Mouse (Mus musculus) heart, postnatal 25 days (tissue): ENCODE results near the gene Gpd2. TPM values are rescaled to one million over a fixed set of nuclear protein-coding genes. Genes with fewer than 3 reads are reported as not detected.

Experiments used
- DNase-seq: peaks from one replicate; pipeline ENCODE4 v3.0.0; 2022; ENCODE audit warnings: low spot score
- intact Hi-C: fragments of 180-260 bp; cut with DNase I; formaldehyde crosslinking; loops from one replicate; pipeline ENCODE4 v1.15.1; 2025
- total RNA-seq, 2 experiments: library from RNA; stranded (reverse); gene quantifications; 2 replicates each; pipeline ENCODE4 v1.2.3; 2021

Gpd2 gene
- total RNA-seq, 2 experiments from 2014 or later: 14.6 to 17.4 TPM

DNA sequence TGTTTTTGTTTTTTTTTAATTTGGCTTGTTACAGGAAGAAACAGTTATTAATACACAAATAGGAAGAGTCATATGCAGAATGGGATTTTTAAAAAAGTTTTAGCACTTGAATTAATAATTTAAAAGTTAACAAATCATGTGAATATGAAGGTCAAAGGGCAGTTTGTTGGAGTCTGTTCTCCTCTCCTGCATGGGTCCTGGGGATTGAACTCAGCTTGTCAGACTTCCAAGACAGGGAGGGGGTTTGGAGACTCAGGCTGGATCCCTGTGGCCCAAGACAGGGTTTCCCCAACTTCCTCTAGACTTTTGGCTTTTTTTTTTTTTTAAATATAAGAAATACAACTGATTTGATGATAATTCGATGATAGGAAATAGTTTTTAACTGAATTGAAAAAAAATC, 50.6 kb downstream of the Gpd2 start:
- intact Hi-C loops: no loop called here
- no peak for DNase-seq

- intact Hi-C loops: no loop called here
- no peak for DNase-seq
Measured at GRCm38 (mm10) chr2:57293571-57293970, 56.1 kb downstream of the Gpd2 start.

GRCm38 (mm10) chr2:57296069-57296468, 58.6 kb downstream of the Gpd2 start:
- intact Hi-C loops: no loop called here
- DNase-seq: no peak

GRCm38 (mm10) chr2:57297226-57297625, 59.8 kb downstream of the Gpd2 start:
- intact Hi-C loops: no loop called here
- DNase-seq: no peak

- intact Hi-C loops: loop anchor here (5.0 kb wide), 1 partner anchor 184 kb away; no protein-coding TSS in a partner anchor
- DNase-seq: peak; percentile 20
Measured at GRCm38 (mm10) chr2:57301539-57301938, 64.1 kb downstream of the Gpd2 start.

DNA sequence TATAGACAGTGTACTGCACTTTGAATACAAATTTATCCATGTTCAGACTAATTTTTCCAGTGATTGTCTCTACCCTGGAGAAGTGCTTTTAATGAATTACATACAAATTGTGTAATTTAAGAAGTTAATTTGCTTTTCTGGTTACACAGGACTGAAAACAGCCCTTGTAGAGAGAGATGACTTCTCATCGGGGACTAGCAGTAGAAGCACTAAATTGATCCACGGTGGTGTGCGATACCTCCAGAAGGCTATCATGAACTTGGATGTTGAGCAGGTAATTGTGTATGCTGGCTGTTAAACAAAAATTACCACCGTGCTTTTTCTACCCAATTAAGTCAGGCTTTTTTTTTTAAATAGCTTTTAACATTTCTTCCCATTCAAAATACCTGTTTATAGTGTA, 66.8 kb downstream of the Gpd2 start:
- no peak for DNase-seq
- intact Hi-C loops: loop anchor here (5.0 kb wide), 1 partner anchor 187 kb away; no protein-coding TSS in a partner anchor

DNA sequence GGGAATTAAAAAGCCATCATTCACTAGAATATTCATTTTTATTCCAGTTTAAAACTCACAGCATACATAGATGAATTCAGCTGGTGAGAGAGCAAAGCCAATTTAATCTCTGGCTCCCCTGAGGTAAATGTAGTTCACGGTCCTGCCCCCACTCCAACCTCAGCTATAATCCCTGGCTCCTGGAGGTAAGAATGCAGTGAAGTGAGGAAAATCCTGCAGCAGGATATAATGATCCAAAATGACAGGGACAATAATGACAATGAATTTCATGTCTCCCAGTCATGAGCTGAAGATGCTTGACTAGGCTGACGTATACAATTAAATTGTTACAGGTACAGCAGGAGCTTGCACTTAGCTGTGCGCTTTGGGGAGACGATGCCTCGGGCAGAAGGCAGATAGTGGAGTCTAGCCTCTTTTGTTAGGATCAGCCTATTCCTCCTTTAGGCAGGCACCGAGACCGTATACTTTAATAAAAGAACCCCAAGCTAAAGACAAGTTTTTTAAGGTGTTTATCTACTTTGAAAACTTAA, 74.9 kb downstream of the Gpd2 start:
- intact Hi-C loops: no loop called here
- DNase-seq: no peak

GRCm38 (mm10) chr2:57316055-57316454, 78.6 kb downstream of the Gpd2 start:
- intact Hi-C loops: loop anchor here (5.0 kb wide), 1 partner anchor 199 kb away; no protein-coding TSS in a partner anchor
- DNase-seq: no peak

- intact Hi-C loops: loop anchor here (5.0 kb wide), 1 partner anchor 201 kb away; no protein-coding TSS in a partner anchor
- no peak for DNase-seq
Measured at GRCm38 (mm10) chr2:57318336-57318735, 80.9 kb downstream of the Gpd2 start.

DNA sequence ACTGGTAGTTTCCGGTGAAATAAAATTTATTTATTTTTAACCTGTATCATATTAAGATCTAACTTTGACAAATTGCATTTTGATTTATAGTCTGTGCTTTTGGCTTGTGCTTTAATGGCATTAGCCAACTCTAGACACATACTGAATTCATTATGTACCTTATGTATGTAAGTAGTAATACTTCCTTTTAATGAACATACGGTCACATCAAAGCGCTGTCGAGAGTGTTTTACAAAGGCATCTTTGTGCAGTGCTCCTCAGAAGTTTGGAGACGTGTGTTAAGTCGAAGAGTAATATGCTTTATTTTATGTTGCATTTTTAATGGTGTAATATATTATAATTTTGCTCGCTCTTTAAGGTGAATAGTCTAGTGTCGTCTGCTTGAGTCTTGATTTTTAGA, 88.7 kb downstream of the Gpd2 start:
- intact Hi-C loops: no loop called here
- DNase-seq: no peak

- intact Hi-C loops: no loop called here
- DNase-seq: no peak
Measured at GRCm38 (mm10) chr2:57329327-57329726, 91.9 kb downstream of the Gpd2 start.

DNA sequence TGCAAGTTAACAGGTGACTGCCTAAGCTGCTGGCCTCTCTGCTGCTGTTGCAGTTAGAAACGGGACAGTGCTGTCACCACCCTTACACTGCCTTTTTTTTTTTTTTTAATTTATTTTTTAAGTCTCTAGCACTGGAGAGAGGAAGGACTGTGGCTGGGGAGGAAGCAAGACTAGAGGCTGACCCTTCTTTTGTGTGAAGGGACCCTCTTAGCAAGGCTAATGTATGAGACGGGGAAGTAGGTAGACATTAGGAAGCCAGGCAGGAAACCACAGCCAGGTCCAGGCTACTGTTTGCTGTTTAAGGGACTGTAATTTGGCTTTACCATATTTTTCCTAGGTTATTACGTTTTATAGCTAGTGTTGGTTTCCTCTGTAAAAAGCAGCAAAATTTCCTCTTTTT, 93.4 kb downstream of the Gpd2 start:
- no peak for DNase-seq
- intact Hi-C loops: no loop called here

DNA sequence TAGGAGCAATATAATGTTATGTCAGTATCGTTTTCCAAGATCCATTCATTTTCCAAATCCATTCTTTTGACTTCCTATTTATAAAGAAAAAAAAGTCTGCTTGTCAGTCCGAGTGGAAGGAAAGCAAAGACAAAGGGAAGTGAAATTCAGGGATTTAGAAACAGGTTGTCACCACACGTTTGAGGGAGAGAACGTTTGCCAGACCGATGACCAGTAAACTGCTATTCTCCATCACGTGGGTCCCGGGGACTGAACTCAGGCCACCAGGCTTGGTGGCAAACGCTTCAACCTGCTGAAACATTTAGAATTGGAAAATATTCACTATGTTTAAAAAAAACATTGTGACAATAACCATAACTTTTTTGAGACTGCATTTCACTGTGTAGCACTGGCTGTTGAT, 93.8 kb downstream of the Gpd2 start:
- intact Hi-C loops: no loop called here
- DNase-seq: no peak

- DNase-seq: no peak
Measured at GRCm38 (mm10) chr2:57333481-57333880, 96.0 kb downstream of the Gpd2 start.

DNA sequence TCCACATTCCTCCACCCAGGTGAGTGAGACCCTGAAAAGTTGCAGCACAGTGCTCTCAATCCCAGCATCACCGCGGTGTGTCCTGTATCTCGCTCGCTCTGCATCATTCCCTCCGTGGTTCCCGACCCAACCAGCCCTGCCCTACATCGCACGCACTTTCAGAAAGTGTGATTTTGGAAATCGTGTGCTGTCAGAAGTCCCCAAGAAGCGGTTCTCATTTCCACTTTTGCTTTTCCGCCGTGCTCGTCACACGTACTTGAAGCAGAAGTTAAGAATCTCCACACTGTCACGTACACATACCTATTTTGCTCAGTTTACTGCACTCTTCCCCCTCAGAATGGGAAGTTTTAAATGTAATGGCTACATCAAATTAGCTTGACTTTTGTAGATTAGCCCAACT, 98.0 kb downstream of the Gpd2 start:
- no peak for DNase-seq

More at GRCm38 (mm10) chr2:57333481-57333880, 96.0 kb downstream of the Gpd2 start:
- intact Hi-C loops: no loop called here

DNA sequence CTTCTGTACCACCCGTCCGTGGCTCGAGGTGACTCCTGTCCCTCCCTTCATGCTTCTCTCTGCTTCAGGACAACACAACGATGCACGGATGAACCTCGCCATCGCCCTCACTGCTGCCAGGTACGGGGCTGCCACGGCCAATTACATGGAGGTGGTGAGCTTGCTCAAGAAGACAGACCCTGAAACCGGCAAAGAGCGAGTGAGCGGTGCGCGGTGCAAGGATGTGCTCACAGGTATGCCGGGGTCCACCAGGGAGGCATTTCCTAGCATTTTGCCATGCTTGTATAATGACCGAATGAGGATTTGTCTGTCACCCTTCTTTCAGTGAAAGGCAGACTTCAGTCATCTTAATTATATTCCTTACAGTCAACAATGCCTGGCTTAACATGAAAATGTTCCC, 101.3 kb downstream of the Gpd2 start:
- no peak for DNase-seq
- intact Hi-C loops: no loop called here

More for the DNA sequence above, 98.0 kb downstream of the Gpd2 start:
- intact Hi-C loops: no loop called here

DNA sequence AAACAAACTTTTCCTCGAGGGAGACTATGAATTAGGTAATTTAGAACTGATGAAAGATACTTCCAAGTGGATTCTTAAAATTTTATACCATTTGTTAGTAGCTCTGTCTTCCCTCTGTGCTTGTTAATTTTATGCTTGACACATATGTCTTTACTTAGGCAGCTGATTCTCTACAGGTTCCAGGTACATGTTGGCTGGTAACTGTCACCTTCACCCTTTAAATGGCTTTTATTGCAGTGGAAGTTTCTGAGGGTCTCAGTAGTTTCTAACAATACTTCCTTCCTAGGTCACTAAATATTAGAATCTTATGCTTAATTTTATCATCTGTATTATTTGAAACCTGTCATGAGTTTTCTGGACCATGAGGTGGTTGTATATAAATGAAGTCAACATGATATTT, 105.5 kb downstream of the Gpd2 start:
- intact Hi-C loops: no loop called here
- no peak for DNase-seq

GRCm38 (mm10) chr2:57350615-57351014, 113.2 kb downstream of the Gpd2 start:
- intact Hi-C loops: no loop called here
- DNase-seq: no peak

DNA sequence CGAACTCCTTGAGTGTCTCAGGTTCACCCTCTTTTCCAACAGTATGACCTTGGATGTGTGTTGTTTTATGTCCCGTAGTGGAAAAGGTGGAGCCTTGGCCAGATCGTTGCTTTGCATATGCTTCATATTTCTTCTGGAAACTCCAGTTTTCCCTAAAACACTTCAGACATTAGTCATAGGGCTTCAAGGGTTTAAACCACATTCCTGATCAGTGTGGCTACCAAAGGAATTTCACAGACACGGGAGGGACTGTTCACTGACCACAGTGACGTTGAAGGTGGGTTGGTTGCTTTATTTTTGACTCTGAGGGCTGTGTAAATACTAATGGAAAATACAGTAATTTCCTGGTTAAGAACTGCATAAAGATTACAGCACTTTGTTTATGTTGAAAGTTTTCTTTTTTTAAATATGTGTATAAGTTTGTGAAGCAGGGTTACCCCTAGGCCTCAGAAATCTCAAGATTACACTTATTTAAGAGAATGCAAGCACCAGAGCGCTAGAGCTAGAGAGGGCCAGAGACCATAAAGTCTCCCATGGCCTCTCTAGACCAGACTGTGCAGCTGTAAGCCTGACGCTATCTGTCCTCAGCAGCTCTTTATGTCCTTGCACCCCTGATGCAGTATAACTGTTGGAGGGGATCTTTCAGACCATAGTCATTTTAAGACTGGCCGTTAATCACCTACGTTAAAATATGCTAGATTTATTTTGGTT, 116.4 kb downstream of the Gpd2 start:
- DNase-seq: no peak
- intact Hi-C loops: no loop called here

DNA sequence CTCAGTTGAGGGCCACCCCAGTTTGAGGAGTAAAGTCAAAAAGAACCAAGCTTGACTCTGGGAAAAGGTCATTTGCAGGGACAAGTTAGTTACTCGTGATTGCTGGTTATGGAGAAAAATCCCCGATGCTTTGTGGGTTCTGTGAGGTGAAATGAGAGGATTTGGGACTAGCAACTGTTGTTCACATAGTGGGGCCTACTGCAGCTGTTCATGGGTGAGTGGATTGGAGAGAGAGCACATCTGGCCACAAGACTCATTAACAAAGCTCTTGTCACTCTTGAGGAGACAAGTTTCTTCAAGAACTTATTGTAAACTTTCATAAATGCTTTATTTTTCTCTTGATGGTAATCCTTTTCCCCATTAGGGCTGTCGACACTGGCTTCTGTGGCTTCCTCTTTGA, 117.4 kb downstream of the Gpd2 start:
- intact Hi-C loops: loop anchor here (5.0 kb wide), 1 partner anchor 243 kb away; no protein-coding TSS in a partner anchor
- DNase-seq: no peak

- DNase-seq: no peak
- intact Hi-C loops: loop anchor here (5.0 kb wide), 1 partner anchor 244 kb away; no protein-coding TSS in a partner anchor
Measured at GRCm38 (mm10) chr2:57356222-57356822, 118.9 kb downstream of the Gpd2 start.
